Mouse (Mus musculus): ENCODE measurements around the gene Fbxo9.
"Not testable (repeated sequence)": the region's sequence is repeated elsewhere in the genome, so short reads cannot be mapped to it uniquely, and the experiment has no call there.

Gene Fbxo9

GRCm38 (mm10) chr9:78108796-78109239 is at the start of gene Fbxo9, which contains the start of gene Ick:
Fbxo9 (minus strand) TSS chr9:78109065.
Ick (plus strand) TSS chr9:78109192.
- peak; percentile 84 to 86 for DNase-seq (ENCODE audit: low spot score in 2 of 2)

GRCm38 (mm10) chr9:78157221-78157620 is 48.4 kb upstream of the Fbxo9 start:
- DNase-seq (ENCODE audit: low spot score in 2 of 2) = no peak

- no peak for DNase-seq (ENCODE audit: low spot score in 2 of 2)
Observed at GRCm38 (mm10) chr9:78154211-78154977, 45.5 kb upstream of the Fbxo9 start.

GRCm38 (mm10) chr9:78149770-78150169 is 40.9 kb upstream of the Fbxo9 start:
- not testable (repeated sequence) for DNase-seq (ENCODE audit: low spot score in 2 of 2)

- DNase-seq (ENCODE audit: low spot score in 2 of 2) = no peak
Observed at GRCm38 (mm10) chr9:78148149-78148548, 39.3 kb upstream of the Fbxo9 start.

- peak in 1 of 2 experiments; percentile 28 for DNase-seq (ENCODE audit: low spot score in 2 of 2)
Observed at GRCm38 (mm10) chr9:78146627-78147026, 37.8 kb upstream of the Fbxo9 start.

GRCm38 (mm10) chr9:78146099-78146498 is 37.2 kb upstream of the Fbxo9 start:
- DNase-seq (ENCODE audit: low spot score in 2 of 2) = peak in 1 of 2 experiments; percentile 50

- no peak for DNase-seq (ENCODE audit: low spot score in 2 of 2)
Observed at GRCm38 (mm10) chr9:78139463-78139862, 30.6 kb upstream of the Fbxo9 start.

GRCm38 (mm10) chr9:78138044-78138676 is 29.3 kb upstream of the Fbxo9 start:
- DNase-seq (ENCODE audit: low spot score in 2 of 2) = no peak

GRCm38 (mm10) chr9:78135658-78136057 is 26.8 kb upstream of the Fbxo9 start:
- DNase-seq (ENCODE audit: low spot score in 2 of 2) = no peak

- DNase-seq (ENCODE audit: low spot score in 2 of 2) = no peak
Observed at GRCm38 (mm10) chr9:78126643-78127042, 17.8 kb upstream of the Fbxo9 start.

- no peak for DNase-seq (ENCODE audit: low spot score in 2 of 2)
Observed at GRCm38 (mm10) chr9:78126007-78126406, 17.1 kb upstream of the Fbxo9 start.

GRCm38 (mm10) chr9:78124297-78124696 is 15.4 kb upstream of the Fbxo9 start:
- no peak for DNase-seq (ENCODE audit: low spot score in 2 of 2)

- DNase-seq (ENCODE audit: low spot score in 2 of 2) = no peak
Observed at GRCm38 (mm10) chr9:78122939-78123712, 14.3 kb upstream of the Fbxo9 start.

- no peak for DNase-seq (ENCODE audit: low spot score in 2 of 2)
Observed at GRCm38 (mm10) chr9:78121985-78122384, 13.1 kb upstream of the Fbxo9 start.

- no peak for DNase-seq (ENCODE audit: low spot score in 2 of 2)
Observed at GRCm38 (mm10) chr9:78121358-78121757, 12.5 kb upstream of the Fbxo9 start.

- DNase-seq (ENCODE audit: low spot score in 2 of 2) = no peak
Observed at GRCm38 (mm10) chr9:78117690-78118089, 8.8 kb upstream of the Fbxo9 start.

GRCm38 (mm10) chr9:78115746-78116145 is 6.9 kb upstream of the Fbxo9 start:
- DNase-seq (ENCODE audit: low spot score in 2 of 2) = no peak

GRCm38 (mm10) chr9:78113538-78113885 is 4.6 kb upstream of the Fbxo9 start:
- DNase-seq (ENCODE audit: low spot score in 2 of 2) = no peak

GRCm38 (mm10) chr9:78112770-78113537 is 4.1 kb upstream of the Fbxo9 start:
- DNase-seq (ENCODE audit: low spot score in 2 of 2) = peak; percentile 82 to 90

GRCm38 (mm10) chr9:78111456-78111855 is 2.6 kb upstream of the Fbxo9 start:
- no peak for DNase-seq (ENCODE audit: low spot score in 2 of 2)

GRCm38 (mm10) chr9:78109656-78110055 is 791 bp upstream of the Fbxo9 start:
- no peak for DNase-seq (ENCODE audit: low spot score in 2 of 2)

Data from frontal cortex, postnatal 10 days (tissue).